Mouse (Mus musculus) intestine, embryonic 15.5 days (tissue): ENCODE results near the gene Pou2f1. TPM values are rescaled to one million over a fixed set of nuclear protein-coding genes. Genes with fewer than 3 reads are reported as not detected.
A peak's percentile ranks its signal among the peaks of the same experiment; 100 is the strongest.
"Not testable (repeated sequence)": the region's sequence is repeated elsewhere in the genome, so short reads cannot be mapped to it uniquely, and the experiment has no call there.

Experiments
- ATAC-seq: fragments of 200-750 bp; cut with Nextera tagmentation; 2 replicates; pipeline ENCODE4 v1.8.0; 2017; ENCODE audit warnings: moderate TSS enrichment, moderate library complexity
- H3K27ac ChIP-seq: fragments of 300-500 bp; sonication (generic); 2 replicates; pipeline ENCODE4 v1.5.1; 2015; ENCODE audit warnings: mild to moderate bottlenecking, inconsistent platforms
- H3K27me3 ChIP-seq: fragments of 300-500 bp; sonication (generic); replicated peaks from 2 replicates; pipeline ENCODE4 v1.6.1; 2015; ENCODE audit warnings: inconsistent platforms
- H3K36me3 ChIP-seq: fragments of 300-500 bp; sonication (generic); 2 replicates; pipeline ENCODE4 v1.6.1; 2015; ENCODE audit warnings: inconsistent platforms
- H3K4me1 ChIP-seq: fragments of 300-500 bp; sonication (generic); replicated peaks from 2 replicates; pipeline ENCODE4 v1.6.1; 2015; ENCODE audit warnings: inconsistent platforms
- H3K4me2 ChIP-seq: fragments of 300-500 bp; sonication (generic); replicated peaks from 2 replicates; pipeline ENCODE4 v1.6.1; 2015; ENCODE audit warnings: mild to moderate bottlenecking, inconsistent platforms
- H3K4me3 ChIP-seq: fragments of 300-500 bp; sonication (generic); replicated peaks from 2 replicates; pipeline ENCODE4 v1.5.1; 2015; ENCODE audit warnings: inconsistent platforms
- H3K9ac ChIP-seq: fragments of 300-500 bp; sonication (generic); 2 replicates; pipeline ENCODE4 v1.6.1; 2015; ENCODE audit warnings: inconsistent platforms
- H3K9me3 ChIP-seq: fragments of 300-500 bp; sonication (generic); 2 replicates; pipeline ENCODE4 v1.6.1; 2016; ENCODE audit warnings: inconsistent platforms
- WGBS: fragments of 180-500 bp; shearing (Covaris S2); methylation state at CpG from one replicate; pipeline ENCODE4 v1.1.7; 2015; 5-methylcytosine and 5-hydroxymethylcytosine counted together
- polyA plus RNA-seq: library from polyadenylated mRNA; unstranded; fragments of >200 nt; fragmentation: Nextera tagmentation; extraction: Ambion mirVana; gene quantifications from 2 replicates; pipeline ENCODE4 v1.2.1, GENCODE M21; 2015

Pou2f1 gene
- polyA plus RNA-seq, 1 experiment from 2014 or later = 10.0 TPM

GRCm38 (mm10) chr1:166000601-166001120 is 1.8 kb downstream of the Pou2f1 start:
- H3K36me3 ChIP-seq = no peaks in the 10 kb centered on the region
- H3K9me3 ChIP-seq = no peaks in the 10 kb centered on the region
- H3K27me3 ChIP-seq = no peaks in the 10 kb centered on the region
- 22% methylated on average over 7 of the region's 7 CpGs for WGBS
- peak overlapping the region; percentile 94; the same call in 1 of the 2 replicates for H3K9ac ChIP-seq
- H3K4me2 ChIP-seq = peak overlapping the region; percentile 90
- H3K4me1 ChIP-seq = no peaks in the 10 kb centered on the region; the same call in 1 of the 2 replicates
- H3K4me3 ChIP-seq = peak overlapping the region; percentile 93
- ATAC-seq = no peak
- peak overlapping the region; percentile 93 for H3K27ac ChIP-seq

- ATAC-seq = no peak
- H3K4me3 ChIP-seq = no peak overlapping the region
- H3K27me3 ChIP-seq = no peaks in the 10 kb centered on the region
- H3K27ac ChIP-seq = no peak overlapping the region
- 75% methylated on average over 1 of the region's 1 CpGs for WGBS
- no peak overlapping the region for H3K4me2 ChIP-seq
- no peaks in the 10 kb centered on the region; the same call in 1 of the 2 replicates for H3K4me1 ChIP-seq
- H3K36me3 ChIP-seq = no peaks in the 10 kb centered on the region
- H3K9ac ChIP-seq = no peak overlapping the region
- H3K9me3 ChIP-seq = no peaks in the 10 kb centered on the region
Measured at GRCm38 (mm10) chr1:165999709-166000108, 2.8 kb downstream of the Pou2f1 start.

GRCm38 (mm10) chr1:165995661-165996055 is 6.8 kb downstream of the Pou2f1 start:
- Histone ChIP-seq H3K36me3 (no peaks in the 10 kb centered on the region), H3K4me3 (no peak overlapping the region), H3K27me3 (no peaks in the 10 kb centered on the region), H3K9ac (no peak overlapping the region), H3K27ac (no peak overlapping the region), H3K4me1 (no peaks in the 10 kb centered on the region; the same call in 1 of the 2 replicates), H3K9me3 (no peaks in the 10 kb centered on the region), H3K4me2 (no peak overlapping the region)
- 87% methylated on average over 7 of the region's 7 CpGs for WGBS
- no peak for ATAC-seq

GRCm38 (mm10) chr1:165995011-165995660 is 7.3 kb downstream of the Pou2f1 start:
- H3K9me3 ChIP-seq, ATAC-seq: not testable (repeated sequence)
- 92% methylated on average over 7 of the region's 7 CpGs for WGBS

GRCm38 (mm10) chr1:165994279-165994678 is 8.2 kb downstream of the Pou2f1 start:
- no peaks in the 10 kb centered on the region for H3K9me3 ChIP-seq
- no peak for ATAC-seq
- H3K36me3 ChIP-seq = no peaks in the 10 kb centered on the region
- no peak overlapping the region for H3K4me2 ChIP-seq
- no peak overlapping the region for H3K9ac ChIP-seq
- H3K27me3 ChIP-seq = no peaks in the 10 kb centered on the region
- no peaks in the 10 kb centered on the region for H3K4me1 ChIP-seq
- H3K27ac ChIP-seq = no peak overlapping the region
- WGBS = 64% methylated on average over 1 of the region's 1 CpGs
- H3K4me3 ChIP-seq = no peak overlapping the region

More at GRCm38 (mm10) chr1:165995011-165995660, 7.3 kb downstream of the Pou2f1 start:
- not testable (repeated sequence) for H3K27me3 ChIP-seq, H3K36me3 ChIP-seq, H3K4me3 ChIP-seq, H3K27ac ChIP-seq, H3K9ac ChIP-seq, H3K4me1 ChIP-seq, H3K4me2 ChIP-seq

GRCm38 (mm10) chr1:165993270-165994156 is 9.0 kb downstream of the Pou2f1 start:
- Histone ChIP-seq H3K36me3 (no peaks in the 10 kb centered on the region), H3K4me3 (no peak overlapping the region), H3K9ac (no peak overlapping the region), H3K4me2 (no peak overlapping the region), H3K9me3 (no peaks in the 10 kb centered on the region), H3K4me1 (no peaks in the 10 kb centered on the region), H3K27me3 (no peaks in the 10 kb centered on the region), H3K27ac (no peak overlapping the region)
- 77% methylated on average over 6 of the region's 6 CpGs for WGBS
- ATAC-seq = no peak

GRCm38 (mm10) chr1:165988536-165988935 is 13.9 kb downstream of the Pou2f1 start:
- H3K4me1 ChIP-seq = no peaks in the 10 kb centered on the region
- no peak overlapping the region for H3K4me3 ChIP-seq
- H3K36me3 ChIP-seq = no peaks in the 10 kb centered on the region
- WGBS = 82% methylated on average over 2 of the region's 2 CpGs
- no peak overlapping the region for H3K9ac ChIP-seq
- H3K4me2 ChIP-seq = no peak overlapping the region
- H3K9me3 ChIP-seq = no peaks in the 10 kb centered on the region
- no peak overlapping the region for H3K27ac ChIP-seq
- H3K27me3 ChIP-seq = no peaks in the 10 kb centered on the region
- no peak for ATAC-seq

GRCm38 (mm10) chr1:165988072-165988471 is 14.4 kb downstream of the Pou2f1 start:
- no peak for ATAC-seq
- H3K27me3 ChIP-seq = no peaks in the 10 kb centered on the region
- H3K4me3 ChIP-seq = no peak overlapping the region
- H3K9ac ChIP-seq = no peak overlapping the region
- no peak overlapping the region for H3K4me2 ChIP-seq
- 91% methylated on average over 2 of the region's 2 CpGs for WGBS
- no peaks in the 10 kb centered on the region for H3K36me3 ChIP-seq
- H3K27ac ChIP-seq = no peak overlapping the region
- H3K4me1 ChIP-seq = no peaks in the 10 kb centered on the region
- H3K9me3 ChIP-seq = no peaks in the 10 kb centered on the region

GRCm38 (mm10) chr1:165985743-165986360 is 16.6 kb downstream of the Pou2f1 start:
- Histone ChIP-seq H3K4me2 (no peak overlapping the region), H3K36me3 (no peaks in the 10 kb centered on the region), H3K27me3 (no peaks in the 10 kb centered on the region), H3K9ac (no peak overlapping the region), H3K9me3 (no peaks in the 10 kb centered on the region), H3K4me3 (no peak overlapping the region), H3K27ac (no peak overlapping the region), H3K4me1 (no peaks in the 10 kb centered on the region)
- WGBS = 74% methylated on average over 3 of the region's 3 CpGs
- peak; percentile 39; the same call in 1 of the 2 replicates for ATAC-seq

GRCm38 (mm10) chr1:165985186-165985585 is 17.3 kb downstream of the Pou2f1 start:
- Histone ChIP-seq H3K4me1 (no peaks in the 10 kb centered on the region), H3K27me3 (no peaks in the 10 kb centered on the region), H3K36me3 (no peaks in the 10 kb centered on the region), H3K9me3 (no peaks in the 10 kb centered on the region), H3K4me2 (no peak overlapping the region), H3K27ac (no peak overlapping the region), H3K9ac (no peak overlapping the region), H3K4me3 (no peak overlapping the region)
- 74% methylated on average over 3 of the region's 3 CpGs for WGBS
- ATAC-seq = peak; percentile 88

GRCm38 (mm10) chr1:165976672-165977448 is 25.6 kb downstream of the Pou2f1 start:
- Histone ChIP-seq H3K4me2 (no peak overlapping the region), H3K9ac (no peak overlapping the region), H3K27ac (no peak overlapping the region), H3K27me3 (no peaks in the 10 kb centered on the region), H3K4me3 (no peak overlapping the region), H3K36me3 (no peaks in the 10 kb centered on the region), H3K9me3 (no peaks in the 10 kb centered on the region), H3K4me1 (no peaks in the 10 kb centered on the region)
- ATAC-seq = no peak
- WGBS = 63% methylated on average over 7 of the region's 7 CpGs
